Mouse (Mus musculus) gonadal fat pad, adult 2 months (tissue): Measurements from ENCODE around the gene Zfp800. TPM values are rescaled to one million over a fixed set of nuclear protein-coding genes. Genes with fewer than 3 reads are reported as not detected.

Experiments used
- DNase-seq: peaks from one replicate; pipeline ENCODE4 v3.0.0-alpha.2; 2012; ENCODE audit warnings: low read depth
- polyA plus RNA-seq: library from polyadenylated mRNA; depleted of rRNA; stranded (reverse); fragments of >200 nt; gene quantifications from 2 replicates; pipeline ENCODE4 v1.2.3, GENCODE M21; 2012

The Zfp800 gene
- polyA plus RNA-seq, 1 experiment: 2.8 TPM

- no peak for DNase-seq
Observed at GRCm38 (mm10) chr6:28396051-28396852, 1.6 kb downstream of the Zfp800 start.

GRCm38 (mm10) chr6:28389038-28389437 lies 8.8 kb downstream of the Zfp800 start:
- no peak for DNase-seq

GRCm38 (mm10) chr6:28385169-28385568 lies 12.6 kb downstream of the Zfp800 start:
- DNase-seq: no peak

GRCm38 (mm10) chr6:28381983-28382382 lies 15.8 kb downstream of the Zfp800 start:
- no peak for DNase-seq

- DNase-seq: no peak
Observed at GRCm38 (mm10) chr6:28369966-28370683, 27.7 kb downstream of the Zfp800 start.

GRCm38 (mm10) chr6:28367575-28367974 lies 30.2 kb downstream of the Zfp800 start:
- no peak for DNase-seq

GRCm38 (mm10) chr6:28351066-28351465 lies 46.7 kb downstream of the Zfp800 start:
- no peak for DNase-seq

- no peak for DNase-seq
Observed at GRCm38 (mm10) chr6:28345677-28346076, 52.1 kb downstream of the Zfp800 start.

GRCm38 (mm10) chr6:28345181-28345580 lies 52.6 kb downstream of the Zfp800 start:
- DNase-seq: no peak

GRCm38 (mm10) chr6:28342863-28343262 lies 54.9 kb downstream of the Zfp800 start:
- DNase-seq: no peak

GRCm38 (mm10) chr6:28341174-28341573 lies 56.6 kb downstream of the Zfp800 start:
- DNase-seq: no peak

- DNase-seq: no peak
Observed at GRCm38 (mm10) chr6:28339410-28339809, 58.4 kb downstream of the Zfp800 start.

GRCm38 (mm10) chr6:28333696-28334095 lies 64.1 kb downstream of the Zfp800 start:
- no peak for DNase-seq

GRCm38 (mm10) chr6:28332546-28332945 lies 65.3 kb downstream of the Zfp800 start:
- no peak for DNase-seq

- DNase-seq: no peak
Observed at GRCm38 (mm10) chr6:28329815-28330214, 68.0 kb downstream of the Zfp800 start.

- DNase-seq: no peak
Observed at GRCm38 (mm10) chr6:28329002-28329596, 68.7 kb downstream of the Zfp800 start.

GRCm38 (mm10) chr6:28326720-28327119 lies 71.1 kb downstream of the Zfp800 start:
- DNase-seq: no peak

- DNase-seq: no peak
Observed at GRCm38 (mm10) chr6:28322399-28322798, 75.4 kb downstream of the Zfp800 start.

- no peak for DNase-seq
Observed at GRCm38 (mm10) chr6:28319648-28320270, 78.0 kb downstream of the Zfp800 start.

- no peak for DNase-seq
Observed at GRCm38 (mm10) chr6:28318820-28319573, 78.8 kb downstream of the Zfp800 start.

GRCm38 (mm10) chr6:28315208-28315607 lies 82.6 kb downstream of the Zfp800 start:
- no peak for DNase-seq
